Mouse (Mus musculus) brown adipose tissue, adult 24 weeks (tissue): ENCODE results near the gene Fat3. TPM values are rescaled to one million over a fixed set of nuclear protein-coding genes. Genes with fewer than 3 reads are reported as not detected.

Experiments used
- H3K27ac ChIP-seq: fragments of 200-500 bp; replicated peaks from 2 replicates; pipeline ENCODE4 v1.5.1; 2012; ENCODE audit warnings: low read depth, mild to moderate bottlenecking, low read length
- H3K4me1 ChIP-seq: fragments of 200-500 bp; 2 replicates; pipeline ENCODE4 v1.6.1; 2012; ENCODE audit warnings: low read length, mixed read lengths; ENCODE audit not compliant: control insufficient read depth, insufficient read depth, insufficient read length
- H3K4me3 ChIP-seq: fragments of 200-500 bp; 2 replicates; pipeline ENCODE4 v1.5.1; 2012; ENCODE audit warnings: low read depth, mild to moderate bottlenecking, low read length, moderate library complexity; ENCODE audit not compliant: insufficient read depth
- polyA plus RNA-seq: library from polyadenylated mRNA; stranded (reverse); fragments of >200 nt; gene quantifications from 2 replicates; pipeline ENCODE4 v1.2.4, GENCODE M21; 2012; ENCODE audit not compliant: missing spikeins, insufficient read depth, insufficient read length

Fat3 gene
- polyA plus RNA-seq, 1 experiment: not detected

- no peak overlapping the region for H3K27ac ChIP-seq
- H3K4me1 ChIP-seq: no peaks in the 10 kb centered on the region
- H3K4me3 ChIP-seq: no peak overlapping the region
These were observed 14.9 kb downstream of the Fat3 start for GRCm38 (mm10) chr9:16486229-16486628.

GRCm38 (mm10) chr9:16485173-16485572 is 15.9 kb downstream of the Fat3 start:
- Histone ChIP-seq H3K27ac (no peak overlapping the region), H3K4me3 (no peak overlapping the region)

GRCm38 (mm10) chr9:16484765-16485164 is 16.3 kb downstream of the Fat3 start:
- no peak overlapping the region for H3K4me3 ChIP-seq
- H3K27ac ChIP-seq: no peak overlapping the region
- no peaks in the 10 kb centered on the region for H3K4me1 ChIP-seq

More at GRCm38 (mm10) chr9:16485173-16485572, 15.9 kb downstream of the Fat3 start:
- no peaks in the 10 kb centered on the region for H3K4me1 ChIP-seq

GRCm38 (mm10) chr9:16461491-16461890 is 39.6 kb downstream of the Fat3 start:
- no peak overlapping the region for H3K4me3 ChIP-seq
- H3K4me1 ChIP-seq: no peaks in the 10 kb centered on the region
- H3K27ac ChIP-seq: no peak overlapping the region

GRCm38 (mm10) chr9:16460591-16460990 is 40.5 kb downstream of the Fat3 start:
- Histone ChIP-seq H3K27ac (no peak overlapping the region), H3K4me1 (no peaks in the 10 kb centered on the region), H3K4me3 (no peak overlapping the region)

- Histone ChIP-seq H3K4me3 (no peak overlapping the region), H3K27ac (no peak overlapping the region), H3K4me1 (no peaks in the 10 kb centered on the region)
These were observed 59.2 kb downstream of the Fat3 start for GRCm38 (mm10) chr9:16441930-16442329.

- H3K27ac ChIP-seq: no peak overlapping the region
- H3K4me3 ChIP-seq: no peak overlapping the region
- H3K4me1 ChIP-seq: no peaks in the 10 kb centered on the region
These were observed 60.4 kb downstream of the Fat3 start for GRCm38 (mm10) chr9:16440638-16441037.

GRCm38 (mm10) chr9:16439941-16440340 is 61.1 kb downstream of the Fat3 start:
- no peak overlapping the region for H3K27ac ChIP-seq
- no peak overlapping the region for H3K4me3 ChIP-seq
- no peaks in the 10 kb centered on the region for H3K4me1 ChIP-seq

- H3K4me3 ChIP-seq: no peak overlapping the region
- no peak overlapping the region for H3K27ac ChIP-seq
- no peaks in the 10 kb centered on the region for H3K4me1 ChIP-seq
These were observed 63.3 kb downstream of the Fat3 start for GRCm38 (mm10) chr9:16437805-16438204.

GRCm38 (mm10) chr9:16428589-16428988 is 72.5 kb downstream of the Fat3 start:
- Histone ChIP-seq H3K4me1 (no peaks in the 10 kb centered on the region), H3K27ac (no peak overlapping the region), H3K4me3 (no peak overlapping the region)

- H3K27ac ChIP-seq: no peak overlapping the region
- H3K4me1 ChIP-seq: no peaks in the 10 kb centered on the region
- no peak overlapping the region for H3K4me3 ChIP-seq
These were observed 78.4 kb downstream of the Fat3 start for GRCm38 (mm10) chr9:16422707-16423106.

GRCm38 (mm10) chr9:16402815-16403214 is 98.3 kb downstream of the Fat3 start:
- no peaks in the 10 kb centered on the region for H3K4me1 ChIP-seq
- no peak overlapping the region for H3K27ac ChIP-seq
- H3K4me3 ChIP-seq: no peak overlapping the region

GRCm38 (mm10) chr9:16398734-16399686 is 102.1 kb downstream of the Fat3 start:
- H3K27ac ChIP-seq: no peak overlapping the region
- no peak overlapping the region for H3K4me3 ChIP-seq
- no peaks in the 10 kb centered on the region for H3K4me1 ChIP-seq

GRCm38 (mm10) chr9:16389141-16389540 is 111.9 kb downstream of the Fat3 start:
- Histone ChIP-seq H3K4me1 (peaks cover 5% of the 10 kb centered on the region), H3K4me3 (no peak overlapping the region), H3K27ac (no peak overlapping the region)

GRCm38 (mm10) chr9:16387527-16387926 is 113.6 kb downstream of the Fat3 start:
- no peak overlapping the region for H3K27ac ChIP-seq
- peaks cover 5% of the 10 kb centered on the region for H3K4me1 ChIP-seq
- no peak overlapping the region for H3K4me3 ChIP-seq

- no peaks in the 10 kb centered on the region for H3K4me1 ChIP-seq
- H3K27ac ChIP-seq: no peak overlapping the region
- H3K4me3 ChIP-seq: no peak overlapping the region
These were observed 137.4 kb downstream of the Fat3 start for GRCm38 (mm10) chr9:16363713-16364112.
